Mouse (Mus musculus) neutrophil, adult 83 days (primary cell): ENCODE results near the gene Pcbd2. TPM values are rescaled to one million over a fixed set of nuclear protein-coding genes. Genes with fewer than 3 reads are reported as not detected.

Experiments
- total RNA-seq, 2 experiments: library from RNA; stranded (reverse); gene quantifications; one replicate each; pipeline ENCODE4 v1.2.4; 2023

Gene Pcbd2
- total RNA-seq = 10 to 100 TPM; 44.2 to 44.7 TPM

DNA sequence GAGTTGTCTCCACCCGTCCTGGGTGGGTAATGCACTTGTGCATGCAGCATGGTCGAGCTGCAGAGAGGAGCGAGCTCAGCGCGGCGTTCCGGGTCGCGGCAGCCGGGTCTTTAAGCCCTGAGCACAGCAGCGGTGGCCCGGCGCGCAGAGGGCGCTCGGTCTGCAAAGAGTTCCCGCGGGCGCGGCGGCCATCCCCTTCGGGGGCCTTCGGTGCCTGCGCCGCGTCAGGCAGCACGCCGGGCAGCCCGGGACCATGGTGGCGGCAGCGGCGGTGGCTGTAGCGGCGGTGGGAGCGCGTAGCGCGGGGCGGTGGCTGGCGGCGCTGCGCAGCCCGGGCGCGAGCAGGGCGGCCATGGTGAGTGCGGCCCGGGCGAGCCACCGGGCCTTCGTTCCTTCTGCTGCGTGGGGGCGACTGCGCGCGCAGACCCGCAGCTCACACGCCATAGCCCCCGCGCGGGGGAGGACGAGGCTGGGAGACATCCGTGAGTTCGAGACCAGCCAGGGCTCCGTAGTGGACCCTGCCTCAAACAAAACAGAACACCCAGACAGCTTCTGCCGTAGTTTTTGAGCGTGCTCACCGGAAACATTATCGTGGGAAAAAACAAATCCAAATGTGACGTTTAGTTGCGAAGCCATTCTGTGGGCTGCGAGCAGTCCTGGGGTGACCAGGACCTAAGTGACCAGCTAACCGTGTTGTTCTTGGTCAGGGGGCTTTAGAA is at the start of gene Pcbd2:
Gene Pcbd2, plus strand, starts transcription at position 249 of the 719 bp plus-strand sequence.

DNA sequence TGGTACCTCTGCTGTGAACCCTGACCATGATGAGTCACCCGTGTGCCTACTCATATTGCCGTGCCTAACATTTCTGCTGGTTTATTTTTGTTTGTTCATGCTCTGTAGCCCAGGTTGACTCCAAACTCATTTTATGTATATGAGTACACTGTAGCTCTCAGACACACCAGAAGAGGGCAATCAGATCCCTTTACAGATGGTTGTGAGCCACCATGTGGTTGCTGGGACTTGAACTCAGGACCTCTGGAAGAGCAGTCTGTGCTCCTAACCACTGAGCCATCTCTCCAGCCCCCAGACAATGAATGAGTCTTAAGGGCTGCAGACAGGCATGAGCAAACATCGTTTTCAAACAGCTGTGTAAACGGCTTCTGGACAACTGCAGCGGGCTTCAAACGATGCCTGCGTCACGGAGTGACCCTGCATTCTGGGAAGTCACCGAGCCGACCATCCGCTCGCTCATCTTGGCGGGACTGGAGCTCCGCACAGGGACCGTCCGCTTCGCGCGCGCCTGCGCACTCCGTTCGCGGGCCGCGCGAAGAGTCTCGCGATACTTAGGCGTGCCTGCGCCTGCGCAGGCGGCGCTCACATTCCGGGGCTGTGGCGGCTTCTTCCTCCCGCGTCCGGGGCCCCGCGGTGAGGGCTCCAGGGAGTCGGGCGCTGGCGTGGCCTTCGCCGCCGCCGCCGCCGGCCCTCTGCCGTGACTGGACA is 34.5 kb upstream of the Pcbd2 start, which contains the start of gene B230219D22Rik:
Gene B230219D22Rik, plus strand, starts transcription at position 590 of the 708 bp plus-strand sequence.

DNA sequence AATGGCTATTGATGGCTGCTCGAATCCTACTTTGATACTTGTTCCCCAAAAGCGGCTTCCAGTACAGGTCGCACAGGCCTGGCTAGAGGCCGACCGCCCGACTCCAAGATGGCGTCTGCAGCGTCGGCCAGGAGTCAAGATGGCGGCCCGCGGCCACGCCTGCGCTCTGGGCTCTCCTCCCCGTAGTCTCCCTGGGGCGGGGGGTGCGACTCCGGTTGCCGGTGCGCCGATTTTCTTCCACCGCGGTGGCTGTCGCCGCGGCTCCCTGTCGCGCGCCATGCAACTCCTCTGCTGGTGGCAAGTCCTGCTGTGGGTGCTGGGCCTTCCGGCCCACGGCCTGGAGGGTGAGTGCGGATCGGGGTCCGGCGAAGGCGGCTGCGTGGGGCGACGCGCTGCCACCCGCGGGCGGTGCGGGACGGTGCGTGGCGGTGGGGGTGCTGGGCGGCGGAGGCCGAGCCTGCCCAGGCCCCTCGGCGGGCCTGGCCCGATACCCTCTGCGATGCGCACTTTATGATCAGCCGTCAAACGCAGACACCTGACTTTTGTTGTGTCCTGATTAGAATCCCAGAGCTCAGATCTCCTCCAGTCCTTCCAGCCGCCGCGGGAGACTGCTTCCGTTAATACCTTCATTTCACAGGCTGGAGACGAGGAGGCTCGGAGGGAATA is 12.5 kb upstream of the Pcbd2 start, which contains the start of gene Txndc15:
Gene Txndc15, plus strand, starts transcription at position 150 of the 666 bp plus-strand sequence.

GRCm38 (mm10) chr13:55784268-55784667 is 57.1 kb downstream of the Pcbd2 start, which contains the start of gene Catsper3:
TSS of gene Catsper3 (plus strand) at chr13:55784568.

Other genes starting within 250 kb of the Pcbd2 start
- under 1 TPM; 0.13 to 0.96 TPM for gene Dbn1, start 239.3 kb upstream of the Pcbd2 start, total RNA-seq
- 100 to 1,000 TPM in 1 of 2 experiments, 10 to 100 TPM in 1; 92.0 to 120 TPM for gene Pdlim7, start 213.7 kb upstream of the Pcbd2 start, total RNA-seq
- gene Dok3, start 198.1 kb upstream of the Pcbd2 start, total RNA-seq = 100 to 1,000 TPM; 289 to 310 TPM
- 10 to 100 TPM; 35.8 to 41.1 TPM for gene Ddx41, start 190.7 kb upstream of the Pcbd2 start, total RNA-seq
- 10 to 100 TPM; 84.6 to 93.8 TPM for gene Fam193b, start 156.2 kb upstream of the Pcbd2 start, total RNA-seq
- gene Tmed9, start 153.6 kb upstream of the Pcbd2 start, total RNA-seq = 10 to 100 TPM; 61.1 to 65.4 TPM
- 10 to 100 TPM; 11.1 to 11.7 TPM for gene B4galt7, start 127.5 kb upstream of the Pcbd2 start, total RNA-seq
- gene Caml, start 104.4 kb upstream of the Pcbd2 start, total RNA-seq = 1 to 10 TPM; 8.8 to 9.9 TPM
- 10 to 100 TPM; 37.7 to 44.5 TPM for gene Ddx46, start 92.3 kb upstream of the Pcbd2 start, total RNA-seq
- gene B230219D22Rik, start 34.2 kb upstream of the Pcbd2 start, total RNA-seq = 10 to 100 TPM; 21.7 to 24.4 TPM
- gene Txndc15, start 12.7 kb upstream of the Pcbd2 start, total RNA-seq = 10 to 100 TPM; 13.0 to 15.2 TPM
- not detected for gene Catsper3, start 57.2 kb downstream of the Pcbd2 start, total RNA-seq
- gene Pitx1, start 108.8 kb downstream of the Pcbd2 start, total RNA-seq = not detected